Mouse (Mus musculus): ENCODE data around the gene Trcg1. TPM values are rescaled to one million over a fixed set of nuclear protein-coding genes. Genes with fewer than 3 reads are reported as not detected.

The Trcg1 gene
- polyA plus RNA-seq (2017; shearing (Covaris generic)) = under 1 TPM in 1 of 2 experiments, not detected in 1; 0.33 TPM

GRCm38 (mm10) chr9:57236256-57236655 is at the start of gene Trcg1:
Gene Trcg1 (plus strand): TSS chr9:57236556.

GRCm38 (mm10) chr9:57261913-57262794 is 25.8 kb downstream of the Trcg1 start, which contains the start of gene 1700017B05Rik:
Gene 1700017B05Rik (minus strand): TSS chr9:57262612.

Other genes starting within 250 kb of the Trcg1 start
- 10 to 100 TPM; 12.8 to 20.3 TPM for gene Ptpn9, start 241.6 kb upstream of the Trcg1 start, polyA plus RNA-seq (2017; shearing (Covaris generic))
- 10 to 100 TPM; 26.4 to 30.3 TPM for gene Sin3a, start 164.5 kb upstream of the Trcg1 start, polyA plus RNA-seq (2017; shearing (Covaris generic))
- 10 to 100 TPM; 38.8 to 43.2 TPM for gene Man2c1, start 105.9 kb upstream of the Trcg1 start, polyA plus RNA-seq (2017; shearing (Covaris generic))
- gene Neil1, start 88.3 kb upstream of the Trcg1 start, polyA plus RNA-seq (2017; shearing (Covaris generic)) = 10 to 100 TPM; 19.2 to 28.5 TPM
- 100 to 1,000 TPM; 265 to 305 TPM for gene Commd4, start 78.2 kb upstream of the Trcg1 start, polyA plus RNA-seq (2017; shearing (Covaris generic))
- gene 1700017B05Rik, start 26.1 kb downstream of the Trcg1 start, polyA plus RNA-seq (2017; shearing (Covaris generic)) = 10 to 100 TPM; 16.2 to 66.7 TPM
- gene Ppcdc, start 203.6 kb downstream of the Trcg1 start, polyA plus RNA-seq (2017; shearing (Covaris generic)) = 100 to 1,000 TPM in 1 of 2 experiments, 10 to 100 TPM in 1; 94.1 to 119 TPM
- gene Scamp5, start 231.5 kb downstream of the Trcg1 start, polyA plus RNA-seq (2017; shearing (Covaris generic)) = under 1 TPM; 0.33 to 0.98 TPM